Mouse (Mus musculus): ENCODE measurements around the gene Bcap29.
"Not testable (repeated sequence)": the region's sequence is repeated elsewhere in the genome, so short reads cannot be mapped to it uniquely, and the experiment has no call there.

Bcap29 gene

DNA sequence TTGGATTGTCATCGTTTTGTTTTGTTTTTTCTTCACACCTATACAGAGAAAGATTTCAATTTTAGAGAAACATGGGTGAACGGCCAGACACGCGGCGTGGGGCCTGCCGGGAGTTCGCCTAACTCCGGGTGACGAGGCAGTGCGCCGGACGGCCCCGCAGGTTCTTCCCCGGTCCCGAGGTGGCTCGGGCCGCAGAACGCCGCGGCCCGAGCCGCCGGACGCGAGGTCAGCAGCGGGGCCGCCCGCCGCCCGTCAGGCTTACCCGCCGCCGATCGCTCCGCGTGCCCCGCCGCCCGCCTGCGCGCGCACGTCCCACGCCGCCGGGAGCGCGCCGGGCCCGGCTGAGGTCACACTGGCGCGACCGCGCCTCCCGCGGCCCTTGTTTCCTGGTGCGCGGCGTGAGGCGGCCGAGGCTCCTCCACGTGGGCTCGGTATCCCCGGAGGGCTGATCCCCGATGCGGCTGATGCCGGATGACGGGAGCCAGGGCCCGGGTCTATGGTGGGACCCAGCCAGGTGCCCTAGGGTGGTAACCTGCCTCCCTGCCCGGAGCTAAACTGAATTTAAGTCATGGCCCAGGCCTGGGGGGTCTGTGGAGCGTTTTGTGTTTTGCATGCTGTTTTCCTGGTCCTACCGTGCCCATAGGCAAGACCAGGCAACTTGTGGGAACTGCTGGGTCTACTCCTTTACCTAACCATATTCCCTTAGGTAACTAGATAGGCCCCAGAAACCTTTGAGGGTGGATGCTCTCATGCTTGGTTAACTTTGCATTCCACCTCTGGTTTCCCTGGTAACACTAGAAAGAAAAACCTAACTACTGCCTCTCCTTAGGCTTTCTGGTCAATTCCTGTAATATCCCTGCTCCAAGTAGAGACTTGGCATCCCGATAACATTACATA, at the start of gene Bcap29:
TSS of gene Bcap29 (minus strand) at position 316 of the 897 bp plus-strand sequence.
- DNase-seq = peak; percentile 89

DNA sequence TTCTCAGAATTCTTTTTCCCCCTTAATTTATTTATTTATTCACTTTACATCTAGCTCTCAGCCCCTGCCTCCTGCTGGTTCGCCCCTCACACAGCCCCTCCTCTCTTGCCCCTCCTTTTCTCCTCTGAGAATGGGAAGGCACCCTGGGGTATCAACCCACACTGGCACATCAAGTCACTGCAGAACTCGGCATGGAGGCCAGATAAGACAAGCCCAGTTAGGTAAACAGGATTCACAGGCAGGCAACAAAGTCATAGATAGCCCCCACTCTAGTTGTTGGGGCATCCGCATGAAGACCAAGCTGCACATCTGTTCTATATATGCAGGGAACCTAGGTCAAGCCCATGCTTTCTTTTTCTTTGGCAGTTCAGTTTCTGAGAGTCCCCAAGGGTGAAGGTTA, 32.7 kb upstream of the Bcap29 start:
- no peak for DNase-seq

DNA sequence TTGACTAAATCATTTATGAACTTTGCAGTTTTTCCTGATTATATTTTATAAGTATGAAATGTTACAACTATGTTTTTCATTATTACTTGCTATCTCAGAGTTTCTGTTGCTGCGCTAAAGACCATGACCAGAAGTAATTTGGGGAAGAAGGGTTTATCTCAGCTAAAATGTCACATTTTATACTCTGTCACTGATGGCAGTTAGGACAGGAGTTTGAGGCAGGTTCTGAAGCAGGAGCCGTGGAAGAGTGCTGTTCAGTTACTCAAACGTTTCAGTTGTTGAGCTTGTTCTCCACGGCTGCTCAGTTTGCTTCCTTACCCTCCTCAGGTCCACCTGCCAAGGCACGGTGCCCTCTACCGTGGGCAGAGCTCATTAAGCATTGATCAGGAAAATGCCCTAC, 31.5 kb upstream of the Bcap29 start:
- no peak for DNase-seq

DNA sequence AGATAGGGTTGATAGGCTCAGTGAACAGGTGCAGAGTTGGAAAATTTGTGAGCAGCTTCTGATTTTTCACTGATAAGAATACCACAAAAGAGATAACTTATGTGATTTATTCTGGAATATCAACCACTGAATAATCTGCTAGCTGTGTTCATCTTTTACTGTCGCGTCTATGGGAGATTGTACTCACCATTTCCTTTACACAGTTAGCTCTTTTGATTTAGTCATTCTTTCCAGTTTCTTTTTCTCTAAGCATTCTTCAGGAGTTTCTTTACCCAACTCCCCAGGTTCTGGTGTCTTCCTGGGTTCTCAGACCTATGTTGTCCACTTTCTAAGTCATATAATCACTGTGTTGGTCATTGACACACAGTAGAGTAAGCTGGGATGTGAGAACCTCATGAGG, 22.4 kb upstream of the Bcap29 start:
- DNase-seq = no peak

DNA sequence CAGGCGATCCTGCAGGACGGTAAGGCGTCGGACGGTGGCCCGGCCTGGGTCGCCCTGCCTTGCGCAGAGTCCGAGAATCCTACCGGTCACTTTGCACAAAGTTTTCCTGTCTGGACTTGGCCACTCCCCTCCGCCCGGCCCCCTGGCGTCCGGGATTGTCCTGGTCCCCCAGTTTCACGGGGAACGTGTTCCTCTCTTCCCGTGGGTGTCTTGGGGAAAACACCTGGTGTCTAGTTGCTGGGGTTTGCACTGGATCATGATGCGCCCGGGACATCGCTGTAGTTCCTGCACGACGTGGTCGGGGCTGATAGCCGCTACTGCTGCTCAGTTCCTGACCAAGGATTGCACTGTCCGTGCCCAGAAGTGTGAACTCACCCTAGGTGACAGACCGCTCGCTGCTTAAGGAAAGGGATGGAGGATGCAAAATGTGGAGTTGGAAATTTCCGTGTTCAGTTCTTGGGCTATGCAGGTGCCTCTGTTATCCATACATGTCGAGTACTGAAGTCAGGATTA, 20.6 kb upstream of the Bcap29 start:
- DNase-seq = no peak

DNA sequence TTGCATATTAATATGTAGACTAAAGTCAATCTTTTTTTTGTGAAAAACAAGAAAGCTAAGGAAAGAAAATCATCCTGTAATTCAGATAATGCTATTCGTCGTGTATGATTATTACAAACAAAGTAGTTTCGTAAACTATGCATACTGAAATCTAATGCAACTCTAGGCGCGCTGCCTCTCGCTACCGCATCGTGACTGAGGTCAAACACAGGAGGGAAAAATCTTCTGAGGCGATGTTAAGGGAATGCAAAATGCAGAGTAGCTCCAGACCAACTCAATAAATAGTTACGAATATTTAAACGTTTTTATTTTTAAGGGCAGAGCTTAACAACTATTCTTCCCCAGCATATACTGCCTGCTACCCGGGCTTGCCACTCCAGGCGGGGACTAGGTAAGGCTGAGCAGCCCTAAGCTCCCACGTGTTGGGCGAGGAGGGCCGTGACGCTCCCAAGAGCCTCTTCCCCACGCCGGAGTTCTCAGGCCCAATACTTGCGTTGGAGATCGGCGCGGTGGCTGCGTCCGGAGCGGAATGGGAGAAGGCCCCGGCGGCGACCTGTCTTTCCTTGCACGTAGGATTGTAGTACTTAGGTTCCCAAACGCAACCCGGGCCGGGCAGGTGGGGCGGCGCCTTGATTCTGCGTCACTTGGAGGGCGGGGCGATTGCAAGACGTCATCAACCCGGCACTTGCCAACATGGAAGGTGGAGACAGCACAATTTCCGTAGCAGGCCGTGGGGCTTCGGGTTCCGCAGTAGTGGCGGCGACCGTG, 19.9 kb upstream of the Bcap29 start, which contains the start of the genes Dus4l and Cog5:
TSS of gene Dus4l (minus strand) at position 630 of the 768 bp plus-strand sequence.
TSS of gene Cog5 (plus strand) at position 673 of the 768 bp plus-strand sequence.
- peak; percentile 96 for DNase-seq

DNA sequence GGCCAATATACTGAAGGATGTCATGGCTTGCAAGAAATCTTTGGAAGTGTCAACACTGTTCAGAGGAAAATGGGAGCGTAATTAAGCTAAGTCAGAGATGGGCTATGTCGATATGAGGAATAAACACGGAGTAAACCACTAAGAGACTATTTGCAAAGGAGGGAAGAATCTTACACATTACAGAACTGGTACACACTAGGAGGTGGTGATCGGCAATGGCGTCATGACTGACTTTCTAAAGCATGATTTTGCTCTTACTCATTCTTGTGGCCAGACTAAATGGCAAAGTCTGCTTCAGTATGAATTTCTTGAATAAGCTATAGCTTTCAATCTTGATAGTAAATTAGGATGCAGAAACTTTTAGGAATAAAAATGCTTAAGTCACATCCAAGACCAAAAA, 19.2 kb upstream of the Bcap29 start:
- DNase-seq = no peak

DNA sequence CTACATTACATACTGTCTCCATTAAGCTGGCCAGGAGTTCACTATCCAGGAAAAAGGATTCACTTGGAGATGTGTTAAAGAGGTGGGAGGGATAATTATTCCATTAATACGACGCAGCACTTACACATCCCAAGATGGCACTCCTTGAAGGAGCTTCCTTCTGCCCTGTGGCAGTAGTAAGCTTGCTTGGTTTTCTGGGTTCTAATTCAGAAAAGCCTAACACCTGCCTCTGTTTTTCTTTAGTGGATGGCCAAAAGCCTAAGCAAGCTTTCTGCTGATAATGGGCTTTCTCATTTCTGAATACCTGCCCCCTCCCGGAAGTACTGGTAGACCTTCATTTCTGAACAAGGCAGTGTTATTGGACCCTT, 766 bp upstream of the Bcap29 start:
- DNase-seq = no peak

DNA sequence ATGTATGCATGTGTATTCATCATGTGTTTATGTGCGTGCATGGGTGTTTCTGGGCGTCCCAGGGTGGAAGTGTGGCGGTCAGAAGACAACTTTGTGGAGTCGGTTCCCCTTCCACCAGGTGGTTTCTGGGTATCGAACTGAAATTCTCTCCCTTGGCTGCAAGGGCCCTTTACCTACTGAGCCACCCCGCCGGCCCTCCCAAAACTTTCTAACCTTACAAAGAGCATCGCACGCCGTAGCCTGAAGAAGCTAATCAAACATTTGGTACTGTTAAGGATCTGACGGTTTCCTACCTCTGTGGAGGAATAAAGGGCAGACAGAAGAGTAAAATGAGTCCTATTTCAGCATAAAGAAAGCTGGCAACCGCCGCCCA, 502 bp downstream of the Bcap29 start:
- peak; percentile 16 for DNase-seq

DNA sequence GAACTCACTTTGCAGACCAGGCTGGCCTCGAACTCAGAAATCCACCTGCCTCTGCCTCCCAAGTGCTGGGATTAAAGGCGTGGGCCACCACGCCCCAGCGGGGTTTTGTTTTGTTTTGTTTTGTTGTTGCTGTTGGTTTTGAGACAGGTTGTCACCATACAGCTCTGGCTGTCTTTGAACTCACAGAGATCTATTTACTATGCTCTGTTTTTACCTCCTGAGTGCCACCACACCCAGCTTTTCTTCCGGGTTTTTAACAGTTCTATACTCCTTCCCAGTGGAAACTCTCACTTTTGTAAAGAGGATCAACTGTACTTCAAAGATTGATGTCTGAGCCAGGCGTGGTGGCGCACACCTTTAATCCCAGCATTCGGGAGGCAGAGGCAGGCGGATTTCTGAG, 6.1 kb downstream of the Bcap29 start:
- not testable (repeated sequence) for DNase-seq

DNA sequence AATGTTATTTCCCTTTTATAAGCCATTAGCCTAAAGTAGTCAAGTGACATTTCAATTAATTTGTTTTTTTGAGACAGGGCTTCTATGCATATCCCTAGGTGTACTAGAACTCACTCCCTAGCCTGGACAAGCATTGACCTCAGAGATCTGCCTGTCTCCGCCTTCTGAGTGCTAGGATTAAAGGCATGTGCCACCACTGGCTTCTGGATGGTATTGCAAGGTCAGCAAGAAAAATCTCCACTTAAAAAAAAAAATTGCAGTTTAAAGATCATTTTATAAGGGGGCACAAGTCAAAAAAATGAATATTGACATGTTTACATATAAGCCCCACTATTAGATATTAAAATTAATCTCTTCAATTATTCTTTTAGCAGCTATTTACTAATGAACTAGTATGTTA, 9.4 kb downstream of the Bcap29 start:
- DNase-seq = no peak

DNA sequence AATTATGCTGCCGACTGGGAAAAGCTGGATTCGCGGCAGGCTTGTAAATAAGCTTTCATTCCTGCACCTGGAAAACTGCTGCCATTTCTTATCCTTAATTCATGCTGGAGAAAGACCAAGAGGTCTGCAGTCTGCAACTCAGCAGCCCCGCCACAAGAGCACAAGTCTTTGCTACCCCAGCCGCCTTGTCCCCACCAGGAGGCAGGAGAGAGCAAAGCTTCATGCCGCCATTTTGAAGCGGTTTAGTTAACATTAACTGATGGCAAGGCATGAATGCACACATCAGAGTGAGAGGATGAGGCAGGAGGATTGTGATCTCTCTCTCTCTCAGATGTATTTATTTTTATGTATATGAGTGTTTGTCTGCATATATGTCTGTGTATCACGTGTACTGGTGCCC, 14.4 kb downstream of the Bcap29 start:
- no peak for DNase-seq

DNA sequence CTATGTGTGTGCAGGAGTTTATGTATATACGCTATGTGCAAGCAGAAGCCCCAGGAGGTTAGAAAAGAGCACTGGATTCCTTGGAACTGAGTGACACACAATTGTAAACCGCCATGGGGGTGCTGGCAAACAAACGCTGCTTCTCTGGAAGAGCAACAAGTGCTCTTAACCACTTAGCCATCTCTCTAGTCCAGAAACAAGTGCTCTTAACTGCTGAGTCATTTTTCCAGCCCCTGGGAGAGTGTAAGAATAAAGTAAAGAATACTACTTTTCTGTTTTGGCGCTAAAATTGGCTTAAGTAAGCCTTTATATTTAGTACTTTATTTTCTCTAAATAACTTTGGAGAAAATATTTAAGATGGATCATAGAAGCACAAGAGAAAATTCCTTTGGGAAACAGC, 21.1 kb downstream of the Bcap29 start:
- DNase-seq = no peak

DNA sequence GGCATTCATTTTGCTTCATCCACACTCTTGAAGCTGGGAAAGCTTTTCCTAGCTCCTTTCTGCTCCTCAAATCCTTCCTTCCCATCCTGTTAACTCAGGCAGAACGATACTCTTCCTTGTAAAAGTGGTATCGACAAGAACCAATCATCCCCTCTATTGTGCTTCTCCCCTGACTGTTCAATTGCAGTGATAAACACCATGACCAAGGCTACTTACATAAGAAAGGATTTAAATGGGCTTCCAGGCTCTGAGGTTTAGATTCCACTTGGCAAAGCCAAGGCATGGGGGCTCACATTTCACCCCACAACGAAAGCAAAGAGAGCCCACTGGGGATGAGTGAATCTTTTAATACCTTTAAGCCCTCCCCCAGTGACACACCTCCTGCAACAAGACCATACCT, 26.3 kb downstream of the Bcap29 start:
- DNase-seq = no peak

DNA sequence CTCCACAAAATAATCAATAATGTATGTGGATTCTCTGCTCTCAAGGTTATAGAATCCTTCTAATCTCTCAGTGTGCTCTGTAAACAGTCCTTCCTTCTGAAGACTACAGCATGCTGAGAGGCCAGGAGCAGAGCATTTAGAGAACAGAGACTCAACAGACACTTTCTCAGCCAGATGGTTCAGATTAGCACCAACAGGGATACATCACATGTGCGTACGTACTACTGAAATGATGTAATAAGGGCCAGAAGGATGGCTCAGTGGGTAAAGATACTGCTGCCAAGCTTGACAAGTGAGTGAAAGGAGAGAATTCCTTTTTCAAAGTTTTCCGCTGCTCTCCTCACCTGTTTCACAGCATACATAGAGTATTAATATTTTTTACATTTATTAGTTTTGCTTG, 29.6 kb downstream of the Bcap29 start:
- DNase-seq = no peak

DNA sequence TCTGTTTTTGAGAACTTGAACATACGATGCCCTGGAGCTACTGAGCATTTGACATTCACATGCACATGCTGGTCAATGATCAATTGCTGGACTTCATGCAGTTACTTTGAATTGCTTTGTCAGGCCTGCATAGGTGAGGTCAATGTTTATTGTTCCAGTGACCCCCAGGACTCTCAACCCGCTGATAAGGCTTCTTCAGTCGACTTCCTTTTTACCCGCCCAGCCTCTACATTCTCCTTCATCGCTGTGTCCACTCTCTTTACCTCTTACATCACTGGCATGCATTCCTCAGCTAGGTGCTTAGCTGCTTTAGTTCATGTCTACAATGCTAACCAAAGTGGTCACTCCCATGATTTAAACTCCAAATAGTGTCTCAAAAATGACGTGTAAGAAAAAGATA, 30.9 kb downstream of the Bcap29 start:
- no peak for DNase-seq

DNA sequence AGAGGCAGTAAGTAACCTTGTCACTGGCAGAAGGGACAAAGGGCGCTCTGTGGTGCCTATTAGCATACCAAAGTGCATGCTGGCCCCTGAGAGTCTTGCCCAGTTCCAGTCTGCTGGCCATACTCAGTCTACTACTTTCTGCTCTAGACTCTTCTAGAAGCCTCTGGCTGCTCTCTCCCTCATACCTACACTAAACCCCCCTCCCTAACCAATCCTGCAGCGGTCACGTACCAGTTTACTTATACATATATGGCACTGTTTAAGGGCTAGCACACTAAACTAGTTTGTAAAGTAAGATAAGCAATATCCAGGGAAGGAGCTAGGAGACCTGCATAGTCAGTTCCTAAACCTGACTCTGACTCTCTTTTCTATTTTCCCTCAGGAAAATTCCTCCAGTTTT, 40.2 kb downstream of the Bcap29 start:
- no peak for DNase-seq

DNA sequence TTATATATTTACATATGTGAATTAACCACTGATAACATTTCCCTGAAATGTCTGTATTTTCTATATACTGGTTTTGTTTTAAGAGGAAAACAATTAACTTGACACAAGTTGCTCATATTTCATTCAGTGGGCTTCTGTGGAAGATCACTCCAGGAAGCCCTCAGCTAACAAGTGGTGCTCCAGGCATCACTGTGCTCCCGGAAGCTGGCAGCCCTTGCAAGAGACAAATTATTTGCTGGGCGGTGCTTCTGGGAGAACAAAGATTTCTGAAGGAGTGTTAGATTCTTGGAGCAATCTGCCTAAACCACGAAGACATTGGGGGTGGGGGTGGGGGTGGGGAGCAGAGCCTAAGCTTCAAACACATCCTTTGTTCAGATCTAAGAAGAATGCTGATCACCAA, 42.4 kb downstream of the Bcap29 start:
- DNase-seq = no peak

DNA sequence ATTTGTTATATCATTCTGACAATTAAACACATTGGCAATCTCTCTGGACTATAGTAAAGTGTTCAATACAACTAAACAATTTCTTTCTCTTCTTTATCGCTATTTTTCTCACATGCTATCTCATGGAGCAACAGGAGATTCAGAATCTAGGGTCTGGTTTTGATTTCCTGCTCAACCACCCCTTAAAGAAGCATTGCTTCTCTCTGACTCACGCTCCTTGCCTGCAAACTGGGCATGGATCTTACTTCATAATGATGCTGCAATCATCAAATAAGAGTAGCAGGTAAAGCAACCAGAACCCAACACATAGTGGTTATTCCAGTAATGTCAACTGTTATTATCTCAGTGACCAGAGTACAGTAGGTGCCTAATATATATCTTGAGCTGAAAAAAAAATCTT, 50.7 kb downstream of the Bcap29 start:
- no peak for DNase-seq

DNA sequence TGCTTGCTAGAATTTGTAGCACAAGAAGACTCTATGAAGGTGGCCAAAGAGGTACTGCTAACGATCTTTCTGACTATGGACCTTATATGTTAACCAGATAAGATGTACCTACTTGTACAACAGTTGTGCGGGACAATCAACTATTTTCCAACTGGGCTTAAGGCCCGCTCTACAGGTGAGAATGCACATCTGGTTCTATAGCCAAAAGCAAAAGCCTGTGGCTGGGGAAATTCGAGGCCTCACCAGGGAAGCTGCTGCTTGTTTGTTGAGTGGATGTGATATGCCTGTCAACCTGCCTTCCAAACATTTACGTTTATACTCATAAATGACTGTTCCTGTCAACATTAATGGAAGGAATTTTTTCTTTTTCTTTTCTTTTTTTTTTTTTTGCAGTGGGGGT, 52.4 kb downstream of the Bcap29 start:
- DNase-seq = no peak

DNA sequence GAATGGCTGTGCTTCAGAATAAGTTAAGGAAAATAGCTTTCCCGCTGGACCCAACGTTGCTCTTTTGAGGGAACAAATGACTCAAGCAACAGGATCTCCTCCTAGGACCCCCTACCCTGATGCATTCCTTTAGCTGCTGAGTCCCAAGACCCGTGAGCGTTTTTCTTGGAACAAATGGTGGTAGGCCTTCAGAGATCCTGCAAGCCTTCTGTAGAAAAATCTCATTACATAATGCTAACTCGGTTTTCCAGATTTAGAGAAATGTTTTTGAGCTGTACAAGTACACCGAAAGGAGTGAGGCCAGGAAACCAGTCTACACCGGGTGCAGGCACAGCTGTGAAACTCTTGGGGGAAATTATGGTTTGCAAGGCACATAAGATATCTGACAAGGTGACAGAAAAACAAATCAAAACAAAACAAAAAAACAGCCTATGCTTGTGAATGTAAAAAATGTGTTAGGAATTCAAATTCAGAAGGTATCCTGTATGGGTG, 53.1 kb downstream of the Bcap29 start:
- DNase-seq = no peak

DNA sequence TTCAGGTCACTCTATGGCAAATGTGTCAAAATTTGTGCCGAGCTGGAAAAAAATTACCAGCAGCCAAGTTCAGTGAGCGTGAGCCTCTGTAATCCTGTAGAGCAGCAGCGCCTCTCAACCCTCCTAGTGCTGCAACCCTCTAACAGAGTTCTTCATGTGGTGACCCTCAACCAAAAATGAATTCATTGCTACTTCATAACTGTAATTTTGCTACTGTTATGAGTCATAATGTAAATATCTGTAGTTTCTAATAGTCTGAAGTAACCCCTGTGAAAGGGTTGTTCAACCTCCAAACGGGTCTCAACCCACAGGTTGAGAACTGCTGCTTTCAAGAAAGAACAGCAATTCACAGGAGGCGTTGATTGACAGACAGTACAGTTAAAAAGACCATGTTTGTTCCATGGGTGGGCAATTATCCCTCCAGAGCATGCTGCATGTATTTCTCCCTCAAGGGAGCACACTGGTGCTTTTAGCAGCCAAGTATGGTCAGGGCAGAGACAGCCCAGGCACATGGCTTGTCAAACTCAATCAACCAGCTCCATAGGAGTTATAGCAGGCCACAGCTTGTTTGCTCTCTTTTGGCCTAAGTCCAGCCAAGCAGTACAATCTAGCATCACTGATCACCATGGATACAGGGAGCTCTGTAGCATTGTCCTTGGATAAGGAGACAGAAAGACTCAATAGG, 53.7 kb downstream of the Bcap29 start:
- DNase-seq = no peak
